Mouse (Mus musculus) midbrain, embryonic 15.5 days (tissue): ENCODE results near the gene Zfp57. TPM values are rescaled to one million over a fixed set of nuclear protein-coding genes. Genes with fewer than 3 reads are reported as not detected.
"Not testable (repeated sequence)": the region's sequence is repeated elsewhere in the genome, so short reads cannot be mapped to it uniquely, and the experiment has no call there.

Source experiments
- ATAC-seq: fragments of 200-750 bp; cut with Nextera tagmentation; replicated peaks from 2 replicates; pipeline ENCODE4 v1.8.0; 2017; ENCODE audit warnings: moderate TSS enrichment
- H3K27ac ChIP-seq: fragments of 300-500 bp; sonication (generic); 2 replicates; pipeline ENCODE4 v1.5.1; 2015; ENCODE audit warnings: mild to moderate bottlenecking, inconsistent platforms
- H3K27me3 ChIP-seq: fragments of 300-500 bp; sonication (generic); replicated peaks from 2 replicates; pipeline ENCODE4 v1.6.1; 2015; ENCODE audit warnings: inconsistent platforms
- H3K36me3 ChIP-seq: fragments of 300-500 bp; sonication (generic); replicated peaks from 2 replicates; pipeline ENCODE4 v1.6.1; 2015; ENCODE audit warnings: inconsistent platforms
- H3K4me1 ChIP-seq: fragments of 300-500 bp; sonication (generic); 2 replicates; pipeline ENCODE4 v1.6.1; 2015; ENCODE audit warnings: inconsistent platforms
- H3K4me2 ChIP-seq: fragments of 300-500 bp; sonication (generic); 2 replicates; pipeline ENCODE4 v1.6.1; 2015; ENCODE audit warnings: inconsistent platforms, mild to moderate bottlenecking, moderate library complexity
- H3K4me3 ChIP-seq: fragments of 300-500 bp; sonication (generic); 2 replicates; pipeline ENCODE4 v1.5.1; 2015; ENCODE audit warnings: mild to moderate bottlenecking, inconsistent platforms
- H3K9ac ChIP-seq: fragments of 300-500 bp; sonication (generic); 2 replicates; pipeline ENCODE4 v1.6.1; 2015; ENCODE audit warnings: mild to moderate bottlenecking, inconsistent platforms
- H3K9me3 ChIP-seq: fragments of 300-500 bp; sonication (generic); 2 replicates; pipeline ENCODE4 v1.6.1; 2016; ENCODE audit warnings: inconsistent platforms
- WGBS: fragments of 180-500 bp; shearing (Covaris S2); methylation state at CpG from one replicate; pipeline ENCODE4 v1.1.7; 2015; ENCODE audit warnings: mixed read lengths; 5-methylcytosine and 5-hydroxymethylcytosine counted together
- polyA plus RNA-seq: library from polyadenylated mRNA; unstranded; fragments of >200 nt; fragmentation: Nextera tagmentation; extraction: Ambion mirVana; gene quantifications from 2 replicates; pipeline ENCODE4 v1.2.1, GENCODE M21; 2015

Gene Zfp57
- polyA plus RNA-seq, 1 experiment from 2014 or later, result 324 TPM

DNA sequence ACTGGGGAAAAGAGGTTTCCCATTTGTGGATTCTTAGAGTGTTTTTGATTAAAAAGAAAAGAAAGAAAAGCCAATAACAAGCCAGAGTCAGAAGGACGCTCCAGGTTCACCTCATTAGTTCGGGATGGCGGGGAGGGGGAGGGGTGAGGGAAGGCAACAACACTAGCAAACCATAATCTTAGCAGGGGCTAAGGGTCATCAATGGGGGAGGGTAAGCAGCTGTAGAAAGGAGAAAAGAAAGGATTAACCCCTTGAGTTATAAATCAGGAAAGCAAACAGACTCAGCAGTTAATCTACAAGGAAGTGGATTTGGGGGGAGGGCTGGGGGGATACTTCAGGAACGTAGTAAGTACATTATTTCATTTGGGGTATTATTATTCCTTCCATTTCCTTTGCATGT is 19.1 kb upstream of the Zfp57 start:
- Histone ChIP-seq H3K4me3 (no peak overlapping the region), H3K4me1 (no peaks in the 10 kb centered on the region), H3K36me3 (no peaks in the 10 kb centered on the region), H3K27ac (no peak overlapping the region), H3K9me3 (no peaks in the 10 kb centered on the region), H3K27me3 (0 out of 2 replicates have a peak, but pooled peaks cover 3% of the 10 kb centered on the region), H3K9ac (no peak overlapping the region), H3K4me2 (no peak overlapping the region)
- WGBS, result 7% methylated on average over 4 of the region's 4 CpGs
- ATAC-seq, result no peak

DNA sequence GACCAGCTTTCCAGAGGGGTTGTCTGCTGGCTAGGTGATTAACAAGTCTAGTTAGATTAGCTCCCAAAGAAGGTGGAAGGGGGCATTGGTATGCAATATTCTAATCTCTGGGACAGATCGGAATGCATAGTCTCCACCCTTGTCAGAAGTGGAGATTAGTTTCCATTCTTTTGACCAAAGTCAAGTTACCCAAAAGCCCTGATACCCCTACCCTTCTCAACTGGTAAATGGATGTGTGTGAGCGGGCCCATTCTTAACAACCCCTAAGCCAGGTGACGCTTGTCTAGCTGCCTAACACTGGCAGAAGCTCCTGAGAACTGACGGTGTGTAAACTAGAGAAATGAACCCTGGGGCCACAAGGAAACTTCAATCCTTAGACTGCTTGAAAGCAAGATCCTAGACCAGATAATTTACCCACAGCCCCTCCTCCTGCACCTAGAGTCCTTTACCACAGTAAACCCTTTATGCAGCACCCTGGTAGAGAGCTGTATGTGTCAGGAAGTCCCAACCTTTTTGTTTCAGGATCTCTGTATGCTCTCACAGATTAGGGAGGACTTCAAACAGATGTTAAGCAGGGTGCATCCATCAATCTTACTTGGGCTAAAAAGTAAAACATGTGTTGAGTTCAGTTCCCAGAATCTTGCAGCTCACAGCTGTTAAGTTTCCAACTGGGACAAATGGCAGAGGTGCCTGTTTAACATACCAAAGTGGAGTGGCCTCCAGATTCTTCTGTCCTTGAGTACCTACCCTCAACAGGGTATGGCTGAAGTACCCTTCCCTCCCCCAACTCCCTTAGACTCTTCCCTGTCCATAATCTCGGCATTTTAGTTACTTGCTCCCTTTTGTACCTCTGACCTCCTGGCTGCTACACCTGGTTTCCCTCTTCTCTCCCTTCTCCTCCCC is 18.5 kb upstream of the Zfp57 start:
- no peak overlapping the region for H3K9ac ChIP-seq
- no peaks in the 10 kb centered on the region for H3K36me3 ChIP-seq
- no peaks in the 10 kb centered on the region for H3K4me1 ChIP-seq
- no peaks in the 10 kb centered on the region for H3K9me3 ChIP-seq
- peaks cover 5% of the 10 kb centered on the region for H3K27me3 ChIP-seq
- no peak overlapping the region for H3K4me2 ChIP-seq
- no peak for ATAC-seq
- no peak overlapping the region for H3K27ac ChIP-seq
- no peak overlapping the region for H3K4me3 ChIP-seq
- 31% methylated on average over 5 of the region's 5 CpGs for WGBS

DNA sequence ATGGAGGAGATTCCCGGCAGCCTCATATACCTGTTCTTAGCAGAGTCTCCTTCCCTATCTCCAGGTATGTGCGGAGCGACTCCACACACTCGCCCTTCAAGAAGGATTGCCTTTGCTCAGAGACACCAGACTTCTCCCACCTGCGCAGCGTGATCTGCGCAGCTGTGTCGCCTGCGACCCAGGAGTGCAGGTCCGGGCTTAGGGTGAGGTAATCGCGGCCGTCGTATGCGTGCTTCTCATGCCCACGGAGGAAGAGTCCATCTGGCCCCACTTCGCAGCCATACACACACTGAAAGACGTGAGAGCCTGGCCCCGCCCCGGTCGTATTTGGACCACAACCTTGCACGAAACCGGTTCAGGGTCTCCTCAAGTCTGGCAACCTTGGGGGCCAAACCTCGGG is 12.5 kb upstream of the Zfp57 start:
- no peaks in the 10 kb centered on the region for H3K36me3 ChIP-seq
- H3K9me3 ChIP-seq, result no peaks in the 10 kb centered on the region
- no peak overlapping the region for H3K4me3 ChIP-seq
- H3K27me3 ChIP-seq, result peaks cover 20% of the 10 kb centered on the region
- WGBS, result 8% methylated on average over 24 of the region's 24 CpGs
- no peak for ATAC-seq
- H3K4me1 ChIP-seq, result no peaks in the 10 kb centered on the region
- H3K4me2 ChIP-seq, result peak overlapping the region; percentile 25; the same call in 1 of the 2 replicates
- no peak overlapping the region for H3K27ac ChIP-seq
- H3K9ac ChIP-seq, result no peak overlapping the region

DNA sequence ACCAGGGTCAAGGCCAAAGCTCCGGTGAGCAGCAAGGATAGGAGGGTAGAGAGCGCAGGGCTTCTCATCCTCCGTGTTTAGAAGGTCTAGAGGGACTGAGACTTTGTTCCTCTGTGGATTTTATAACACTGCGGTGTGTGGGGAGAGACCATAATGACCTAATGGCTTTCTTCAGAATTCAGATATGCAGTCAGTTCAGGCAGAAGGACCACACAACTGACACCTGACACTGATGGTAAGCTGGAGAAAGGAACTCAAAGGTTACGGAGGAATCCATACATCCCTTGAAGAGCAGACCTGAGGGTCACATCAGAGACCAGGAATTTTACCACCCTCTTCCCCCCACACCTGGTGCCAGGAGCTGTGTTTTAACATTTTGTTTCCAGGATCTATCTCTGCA is 11.5 kb upstream of the Zfp57 start, which contains the start of gene H2-M5:
H2-M5 (minus strand) TSS at position 101 of the 400 bp plus-strand sequence.
- H3K4me2 ChIP-seq, result peak within 1 kb of the TSS; percentile 25; the same call in 1 of the 2 replicates
- no peak within 1 kb of the TSS for H3K27ac ChIP-seq
- H3K4me1 ChIP-seq, result no peaks in the 10 kb centered on the region
- no peaks in the 10 kb centered on the region for H3K9me3 ChIP-seq
- 34% methylated on average over 5 of the region's 5 CpGs for WGBS
- H3K27me3 ChIP-seq, result peaks cover 20% of the 10 kb centered on the region
- no peaks in the 10 kb centered on the region for H3K36me3 ChIP-seq
- no peak for ATAC-seq
- H3K9ac ChIP-seq, result no peak within 1 kb of the TSS
- no peak within 1 kb of the TSS for H3K4me3 ChIP-seq

DNA sequence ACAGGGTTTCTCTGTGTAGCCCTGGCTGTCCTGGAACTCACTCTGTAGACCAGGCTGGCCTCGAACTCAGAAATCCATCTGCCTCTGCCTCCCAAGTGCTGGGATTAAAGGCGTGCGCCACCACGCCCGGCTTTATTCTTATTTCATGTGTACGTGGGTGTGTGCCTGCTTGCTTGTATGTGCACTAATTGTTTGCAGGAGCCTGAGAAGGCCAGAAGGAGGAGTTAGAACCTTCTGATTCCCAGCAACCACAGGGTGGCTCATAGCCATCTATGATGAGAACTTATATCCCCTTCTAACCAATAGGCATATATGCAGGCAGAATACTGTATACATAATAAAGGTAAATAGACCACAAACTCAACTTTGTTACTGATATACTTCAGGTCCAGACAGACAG is 10.3 kb upstream of the Zfp57 start:
- H3K27ac ChIP-seq, H3K9ac ChIP-seq, ATAC-seq, H3K36me3 ChIP-seq, H3K4me1 ChIP-seq, H3K4me2 ChIP-seq, H3K9me3 ChIP-seq, H3K4me3 ChIP-seq: not testable (repeated sequence)
- peaks cover 20% of the 10 kb centered on the region for H3K27me3 ChIP-seq
- 94% methylated on average over 6 of the region's 6 CpGs for WGBS

DNA sequence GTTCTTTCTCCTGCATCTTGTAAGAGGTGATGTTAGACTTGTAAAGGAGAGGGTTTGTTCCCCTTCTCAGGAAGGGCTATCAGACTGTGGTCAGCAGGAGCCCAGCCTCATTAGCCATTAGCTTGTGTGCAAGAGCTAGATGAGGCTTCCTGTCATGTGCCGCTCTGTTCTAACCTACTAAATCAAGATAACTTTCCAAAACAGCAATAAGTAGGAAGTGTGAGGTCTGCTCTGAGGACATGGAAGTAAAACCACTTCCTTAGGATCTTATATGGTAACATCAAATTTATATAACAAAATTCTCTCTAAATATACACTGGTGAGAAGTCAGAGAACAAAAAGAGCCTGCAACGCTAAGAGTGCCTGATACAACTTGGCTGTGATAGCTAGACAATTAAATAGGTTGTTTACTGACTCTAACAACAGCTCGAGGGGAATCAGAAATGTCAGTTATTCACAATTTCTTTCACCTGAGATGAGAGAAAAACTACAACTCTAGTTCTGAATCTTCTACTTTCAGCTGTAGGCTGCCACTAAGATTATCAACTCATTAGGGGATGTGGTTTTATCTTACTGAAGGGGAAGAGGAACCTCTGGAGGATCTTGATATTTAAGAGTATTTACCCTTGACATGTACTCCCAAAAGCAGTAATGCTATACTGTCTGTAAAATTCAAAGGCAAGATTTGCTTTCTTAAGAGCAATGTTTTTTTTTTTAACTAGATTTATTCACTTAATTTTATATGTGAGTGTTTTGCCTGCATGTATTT is 8.4 kb upstream of the Zfp57 start:
- no peaks in the 10 kb centered on the region for H3K9me3 ChIP-seq
- peaks cover 18% of the 10 kb centered on the region for H3K27me3 ChIP-seq
- no peak overlapping the region for H3K9ac ChIP-seq
- H3K27ac ChIP-seq, result no peak overlapping the region
- no peaks in the 10 kb centered on the region for H3K36me3 ChIP-seq
- ATAC-seq, result no peak
- WGBS, result 79% methylated on average over 3 of the region's 3 CpGs
- no peak overlapping the region for H3K4me2 ChIP-seq
- H3K4me3 ChIP-seq, result no peak overlapping the region
- no peaks in the 10 kb centered on the region for H3K4me1 ChIP-seq

DNA sequence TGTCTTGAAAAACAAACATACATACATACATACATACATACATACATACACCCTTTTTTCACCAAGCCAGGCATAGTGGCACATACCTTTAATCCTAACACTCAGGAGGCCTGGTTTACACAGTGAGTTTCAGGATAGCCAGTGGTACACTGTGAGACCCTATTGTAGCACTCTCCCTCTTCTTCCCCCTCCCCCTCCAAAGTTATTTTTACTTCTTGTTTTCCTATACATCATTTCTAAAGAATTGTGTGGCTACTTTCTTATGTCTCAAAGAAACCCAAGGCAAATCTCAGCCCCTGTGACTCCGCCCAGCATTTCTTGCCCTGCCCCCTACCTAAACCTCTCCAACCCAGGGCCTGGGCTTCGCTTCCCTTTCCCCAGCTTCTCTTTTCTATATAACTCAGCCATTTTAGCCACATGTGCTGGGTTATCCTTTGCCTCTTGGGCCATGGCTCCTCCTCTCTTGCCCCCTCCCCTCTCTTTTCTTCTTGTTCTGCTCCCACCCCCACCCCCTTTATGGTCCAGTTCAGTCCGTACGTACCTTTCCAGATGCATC is 7.1 kb upstream of the Zfp57 start:
- Histone ChIP-seq H3K4me2 (no peak overlapping the region), H3K4me1 (no peaks in the 10 kb centered on the region), H3K9ac (no peak overlapping the region), H3K27ac (no peak overlapping the region), H3K9me3 (no peaks in the 10 kb centered on the region), H3K27me3 (peaks cover 6% of the 10 kb centered on the region), H3K36me3 (no peaks in the 10 kb centered on the region), H3K4me3 (no peak overlapping the region)
- no peak for ATAC-seq
- 88% methylated on average over 4 of the region's 4 CpGs for WGBS

DNA sequence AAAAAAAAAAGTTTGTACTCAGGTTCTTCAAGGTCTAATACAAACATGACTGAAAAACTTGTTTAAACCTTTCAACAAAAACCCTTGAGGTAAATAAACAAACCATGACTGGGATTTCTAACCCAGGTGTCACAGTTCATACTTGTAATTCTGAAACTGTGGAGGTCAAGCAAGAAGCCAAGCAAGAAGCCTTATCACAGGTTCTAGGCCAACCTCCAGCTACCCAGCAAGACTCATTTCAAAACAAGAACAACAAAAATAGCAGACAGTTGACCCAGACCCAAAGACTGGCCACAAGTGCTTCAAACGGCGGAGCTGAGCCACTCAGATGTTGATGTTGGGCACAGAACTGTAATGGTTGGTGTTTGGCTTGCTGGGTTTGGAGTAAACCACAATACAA is 6.4 kb upstream of the Zfp57 start:
- H3K9me3 ChIP-seq, result no peaks in the 10 kb centered on the region
- ATAC-seq, result no peak
- 84% methylated on average over 2 of the region's 2 CpGs for WGBS
- H3K4me3 ChIP-seq, result no peak overlapping the region
- peaks cover 2% of the 10 kb centered on the region for H3K27me3 ChIP-seq
- no peak overlapping the region for H3K27ac ChIP-seq
- no peak overlapping the region for H3K4me2 ChIP-seq
- H3K36me3 ChIP-seq, result no peaks in the 10 kb centered on the region
- no peak overlapping the region for H3K9ac ChIP-seq
- H3K4me1 ChIP-seq, result no peaks in the 10 kb centered on the region

DNA sequence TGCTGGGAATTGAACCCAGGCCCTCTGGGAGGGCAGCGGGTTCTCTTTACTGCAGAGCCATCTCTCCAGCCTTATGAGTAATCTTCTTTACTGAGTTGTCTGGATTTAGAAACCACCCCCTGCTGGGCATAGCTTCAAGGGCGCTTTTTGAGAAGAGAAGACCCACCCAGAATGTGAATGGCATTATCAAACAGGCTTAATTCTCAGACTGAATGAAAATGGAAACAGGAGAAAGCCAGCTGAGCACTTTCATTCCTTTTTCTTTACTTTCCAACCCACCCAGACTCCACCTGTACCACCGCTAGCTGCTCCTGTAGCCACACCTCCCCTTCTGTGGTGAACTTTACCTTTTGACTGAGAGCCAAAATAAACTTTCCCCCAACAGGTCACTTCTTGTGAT is 5.5 kb upstream of the Zfp57 start:
- Histone ChIP-seq H3K4me2 (no peak overlapping the region), H3K27ac (no peak overlapping the region), H3K4me1 (no peaks in the 10 kb centered on the region), H3K9me3 (no peaks in the 10 kb centered on the region), H3K27me3 (no peaks in the 10 kb centered on the region), H3K36me3 (no peaks in the 10 kb centered on the region), H3K9ac (no peak overlapping the region), H3K4me3 (no peak overlapping the region)
- 44% methylated on average over 3 of the region's 3 CpGs for WGBS
- ATAC-seq, result no peak

DNA sequence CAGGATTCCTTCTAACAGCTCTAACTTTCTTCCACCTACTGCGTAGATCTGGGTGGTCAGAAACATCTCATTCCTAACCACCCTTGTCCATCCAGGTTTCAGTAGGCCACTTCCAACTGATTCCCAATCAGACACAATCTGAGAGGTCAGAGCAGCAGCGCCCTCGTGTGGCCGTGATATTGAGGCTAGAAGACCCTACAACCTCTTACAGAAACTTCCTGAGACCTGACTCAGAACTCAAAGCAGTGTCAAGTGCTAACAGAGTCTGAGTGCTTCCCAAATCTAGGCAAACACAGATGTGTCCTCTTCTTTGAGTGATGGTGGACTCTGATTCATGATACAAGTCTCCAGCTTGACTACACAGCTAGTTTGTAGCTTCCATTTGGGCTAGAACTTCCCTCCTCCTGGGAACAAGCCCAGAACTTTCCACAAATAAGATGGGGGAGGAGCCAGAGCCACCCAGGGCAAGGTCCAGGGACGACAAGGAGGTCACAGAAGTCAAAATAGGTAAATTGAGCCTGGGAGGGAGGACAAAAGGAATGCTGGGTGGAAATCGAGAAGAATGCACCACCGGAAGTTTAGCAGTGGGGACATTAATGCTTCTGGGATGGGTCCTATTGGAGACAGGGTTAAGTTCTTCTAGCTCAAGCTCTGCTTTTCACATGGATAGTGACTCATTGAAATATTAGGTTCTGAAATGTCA is 3.8 kb upstream of the Zfp57 start:
- H3K9ac ChIP-seq, result no peak overlapping the region
- no peak for ATAC-seq
- no peak overlapping the region for H3K4me3 ChIP-seq

DNA sequence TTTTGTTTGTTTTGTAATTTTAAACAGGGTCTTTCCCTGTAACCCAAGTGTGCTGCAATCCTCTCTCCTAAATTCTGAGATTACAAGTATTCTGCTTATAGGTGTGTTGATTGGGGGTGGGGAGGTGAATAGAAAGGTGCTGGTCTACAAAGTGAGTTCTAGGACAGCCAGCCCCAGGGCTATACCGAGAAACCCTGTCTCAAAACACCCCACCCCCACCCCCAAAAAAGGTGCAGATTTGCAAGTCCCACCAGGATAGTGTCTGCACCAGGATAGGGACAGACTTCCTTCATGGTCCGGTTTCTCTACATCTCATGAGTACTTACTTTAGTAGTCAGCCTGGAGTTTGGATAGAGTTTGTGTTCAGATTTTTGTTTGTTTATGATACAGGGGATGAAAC is 2.5 kb upstream of the Zfp57 start:
- no peak overlapping the region for H3K9ac ChIP-seq
- no peak overlapping the region for H3K4me2 ChIP-seq
- 81% methylated on average over 2 of the region's 2 CpGs for WGBS
- H3K4me3 ChIP-seq, result no peak overlapping the region
- ATAC-seq, result no peak
- H3K27ac ChIP-seq, result no peak overlapping the region
- H3K9me3 ChIP-seq, result no peaks in the 10 kb centered on the region
- 0 out of 2 replicates have a peak, but pooled peaks cover 2% of the 10 kb centered on the region for H3K4me1 ChIP-seq
- no peaks in the 10 kb centered on the region for H3K27me3 ChIP-seq
- no peaks in the 10 kb centered on the region for H3K36me3 ChIP-seq

More for the DNA sequence above, 3.8 kb upstream of the Zfp57 start:
- no peaks in the 10 kb centered on the region for H3K36me3 ChIP-seq
- H3K4me1 ChIP-seq, result 0 out of 2 replicates have a peak, but pooled peaks cover 2% of the 10 kb centered on the region
- H3K4me2 ChIP-seq, result no peak overlapping the region
- H3K27me3 ChIP-seq, result no peaks in the 10 kb centered on the region
- 30% methylated on average over 7 of the region's 7 CpGs for WGBS
- H3K9me3 ChIP-seq, result no peaks in the 10 kb centered on the region
- H3K27ac ChIP-seq, result no peak overlapping the region
